Mouse (Mus musculus): ENCODE measurements at regions not wholly inside any gene's neighbourhood (a gene's known extent, or its start where the extent isn't known, plus 50 kb on each side); places are given as distances from the start of the nearest gene placed in this dataset.

DNA sequence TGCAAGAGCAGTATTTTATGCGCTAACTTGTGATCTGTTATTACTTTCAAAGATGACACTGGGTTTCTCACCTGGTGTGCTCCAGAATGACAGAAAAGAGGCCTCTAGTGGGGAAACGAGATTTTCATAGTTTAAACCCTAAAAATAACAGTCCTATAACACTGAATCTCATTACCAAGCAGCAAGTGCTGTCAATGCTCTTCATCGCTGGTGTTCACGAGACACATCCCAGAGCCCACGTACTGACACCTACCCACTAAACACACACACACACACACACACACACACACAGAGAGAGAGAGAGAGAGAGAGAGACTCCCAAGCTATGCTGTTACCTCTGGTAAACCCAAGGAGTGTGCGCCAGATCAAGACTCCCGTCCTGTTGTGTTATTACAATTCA lies 365.9 kb downstream of the Pdcd6ip start:
- 62% methylated on average over 7 of the region's 7 CpGs for WGBS

DNA sequence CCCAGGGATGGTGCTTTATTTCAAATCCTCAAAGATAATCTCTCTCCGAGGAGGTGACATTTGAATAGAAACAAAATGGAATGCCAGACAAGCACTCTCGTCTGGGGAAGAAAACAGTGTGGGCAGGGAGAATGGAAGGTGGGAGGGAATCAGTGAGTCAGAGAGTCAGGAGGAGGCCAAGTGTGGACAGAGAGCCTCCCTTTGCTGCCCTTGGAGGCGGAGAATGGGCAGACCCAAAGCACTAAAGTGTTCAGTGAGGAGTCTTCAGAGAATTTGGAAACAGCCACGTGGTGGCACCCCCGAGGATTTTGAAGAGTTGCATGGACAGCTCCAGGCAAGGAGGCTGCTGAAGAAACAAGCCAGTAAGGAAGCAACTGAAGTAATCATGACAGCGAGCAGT lies 367.2 kb downstream of the Pdcd6ip start:
- ATAC-seq (replicated peaks): no peak
- H3K27ac ChIP-seq (replicated peaks): no peak overlapping the region
- no peaks in the 10 kb centered on the region for H3K27me3 ChIP-seq
- no peak overlapping the region for H3K4me2 ChIP-seq (replicated peaks)
- no peaks in the 10 kb centered on the region for H3K9me3 ChIP-seq
- H3K9ac ChIP-seq (replicated peaks): no peak overlapping the region
- H3K4me3 ChIP-seq: no peak overlapping the region
- no peaks in the 10 kb centered on the region for H3K36me3 ChIP-seq
- 66% methylated on average over 6 of the region's 6 CpGs for WGBS
- no peaks in the 10 kb centered on the region for H3K4me1 ChIP-seq

More for the DNA sequence above, 365.9 kb downstream of the Pdcd6ip start:
- 0 out of 2 replicates have a peak overlapping the region, but pooled peaks have one; percentile 4 for H3K27ac ChIP-seq (replicated peaks)
- no peaks in the 10 kb centered on the region for H3K9me3 ChIP-seq
- ATAC-seq (replicated peaks): 0 out of 2 replicates have a peak, but pooled peaks have one; percentile 48
- H3K36me3 ChIP-seq: no peaks in the 10 kb centered on the region
- H3K27me3 ChIP-seq: no peaks in the 10 kb centered on the region
- H3K4me2 ChIP-seq (replicated peaks): no peak overlapping the region
- H3K4me1 ChIP-seq: no peaks in the 10 kb centered on the region; the same call in 1 of the 2 replicates
- H3K9ac ChIP-seq (replicated peaks): no peak overlapping the region
- H3K4me3 ChIP-seq: no peak overlapping the region

DNA sequence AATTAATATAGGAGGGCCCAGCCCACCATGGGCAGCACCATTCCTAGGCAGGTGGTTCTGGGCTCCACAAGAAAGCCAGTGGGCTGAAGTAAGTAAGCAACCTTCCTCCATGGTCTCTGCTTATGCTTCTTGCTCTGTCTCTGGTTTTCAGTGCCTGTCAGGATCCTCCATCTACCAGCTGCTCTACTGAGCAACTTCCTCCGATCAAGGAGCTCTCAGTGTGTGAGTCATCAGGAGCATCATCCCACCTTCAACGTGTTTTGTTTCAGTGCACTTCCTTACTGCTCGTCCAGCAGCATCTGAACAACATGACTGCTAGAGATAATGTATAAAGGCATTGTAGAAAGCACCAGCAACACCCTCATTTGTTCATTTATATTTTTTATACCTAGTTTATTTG lies 368.0 kb downstream of the Pdcd6ip start:
- WGBS: 86% methylated on average over 3 of the region's 3 CpGs
- no peaks in the 10 kb centered on the region for H3K27me3 ChIP-seq

DNA sequence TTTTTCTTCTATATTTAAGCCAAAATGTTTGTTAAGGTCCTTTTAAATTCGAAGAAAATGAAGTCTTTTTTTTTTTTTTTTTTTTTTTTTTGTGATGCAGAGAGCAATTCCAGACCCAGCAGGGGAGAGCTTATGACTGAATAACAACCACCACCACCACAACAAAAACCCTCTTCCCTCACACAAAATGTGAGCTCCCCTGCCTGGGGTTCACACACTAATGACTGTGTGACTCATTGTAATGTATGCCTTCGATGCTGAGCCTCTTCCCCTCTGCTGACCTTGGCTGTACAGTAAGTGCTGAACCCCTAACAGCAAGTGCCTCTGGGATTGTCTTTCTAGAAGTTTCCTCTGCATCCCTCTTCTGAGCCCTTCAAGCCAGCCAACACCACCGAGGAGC lies 383.6 kb downstream of the Pdcd6ip start:
- Histone ChIP-seq H3K27me3 (no peaks in the 10 kb centered on the region), H3K4me1 (no peaks in the 10 kb centered on the region), H3K27ac (replicated peaks) (no peak overlapping the region), H3K4me3 (no peak overlapping the region), H3K4me2 (replicated peaks) (no peak overlapping the region), H3K9ac (replicated peaks) (no peak overlapping the region), H3K9me3 (no peaks in the 10 kb centered on the region), H3K36me3 (no peaks in the 10 kb centered on the region)
- ATAC-seq (replicated peaks): no peak
- WGBS: 17% methylated on average over 3 of the region's 3 CpGs

More for the DNA sequence above, 368.0 kb downstream of the Pdcd6ip start:
- Histone ChIP-seq H3K36me3 (no peaks in the 10 kb centered on the region), H3K4me1 (no peaks in the 10 kb centered on the region), H3K4me3 (no peak overlapping the region), H3K4me2 (replicated peaks) (no peak overlapping the region), H3K27ac (replicated peaks) (no peak overlapping the region), H3K9ac (replicated peaks) (no peak overlapping the region), H3K9me3 (no peaks in the 10 kb centered on the region)
- no peak for ATAC-seq (replicated peaks)

DNA sequence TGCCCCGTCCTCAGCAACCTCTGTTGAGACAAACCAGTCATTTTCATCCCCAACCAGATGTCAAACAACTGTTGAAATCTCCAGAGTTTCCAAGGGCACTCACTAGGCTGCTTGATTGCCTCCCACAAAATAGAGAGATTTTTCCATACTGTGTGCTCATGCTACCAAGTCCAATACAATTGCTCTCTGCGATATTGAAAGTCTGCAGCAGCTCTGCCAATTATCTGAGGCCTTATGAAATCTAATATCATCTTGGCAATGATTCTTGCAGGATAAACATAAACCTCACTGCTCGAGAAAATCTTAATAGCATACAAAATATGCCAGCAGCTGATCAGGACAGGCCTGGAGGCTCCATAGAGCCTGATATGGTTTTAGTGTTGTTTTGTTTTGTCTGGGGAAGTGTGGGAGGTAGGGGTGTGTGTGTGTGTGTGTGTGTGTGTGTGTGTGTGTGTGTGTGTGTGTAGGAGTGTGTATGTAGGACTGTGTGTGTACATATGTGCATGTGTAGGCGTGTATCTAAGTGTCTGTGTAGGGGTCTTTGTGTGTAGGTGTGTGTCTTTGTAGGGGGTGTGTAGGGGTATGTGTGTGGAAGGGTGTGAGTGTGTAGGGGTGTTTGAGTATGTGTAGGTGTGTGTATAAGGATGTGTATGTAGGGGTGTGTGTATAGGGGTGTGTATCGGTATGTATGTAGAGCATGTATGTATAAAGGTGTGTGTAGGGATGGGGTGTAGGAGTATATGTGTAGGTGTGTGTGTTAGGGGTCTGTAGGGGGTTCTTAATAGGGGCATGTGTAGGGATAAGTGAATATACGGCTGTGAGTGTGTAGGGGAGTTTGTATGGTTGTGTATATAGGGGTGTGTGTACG lies 398.1 kb downstream of the Pdcd6ip start:
- no peak overlapping the region for H3K27ac ChIP-seq (replicated peaks)
- WGBS: 85% methylated on average over 7 of the region's 7 CpGs
- H3K4me3 ChIP-seq: no peak overlapping the region
- ATAC-seq (replicated peaks): no peak
- H3K36me3 ChIP-seq: no peaks in the 10 kb centered on the region
- H3K27me3 ChIP-seq: no peaks in the 10 kb centered on the region
- H3K9ac ChIP-seq (replicated peaks): no peak overlapping the region
- 0 out of 2 replicates have a peak, but pooled peaks cover 6% of the 10 kb centered on the region for H3K4me1 ChIP-seq
- H3K9me3 ChIP-seq: no peaks in the 10 kb centered on the region
- H3K4me2 ChIP-seq (replicated peaks): no peak overlapping the region

DNA sequence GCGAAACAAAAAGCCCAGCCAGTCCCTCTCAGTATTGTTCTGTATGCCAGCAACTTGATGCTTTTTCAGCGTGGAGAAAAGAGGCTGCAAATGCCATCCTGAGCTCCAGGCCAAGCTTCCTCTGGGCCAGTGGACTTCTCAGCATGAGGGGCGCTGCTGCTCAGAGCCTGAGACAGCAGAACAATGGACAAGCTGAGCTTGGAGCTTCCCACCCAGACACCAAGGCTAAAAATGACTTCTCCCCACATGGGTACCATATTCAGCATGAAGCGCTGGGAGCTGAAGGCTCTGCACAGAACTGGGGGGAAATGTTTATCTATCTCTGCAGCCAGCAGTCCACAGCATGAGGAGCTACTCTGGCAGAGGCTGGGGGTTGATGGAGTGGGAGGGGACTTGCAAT lies 402.3 kb downstream of the Pdcd6ip start:
- H3K9ac ChIP-seq (replicated peaks): no peak overlapping the region
- no peaks in the 10 kb centered on the region for H3K9me3 ChIP-seq
- WGBS: 24% methylated on average over 4 of the region's 4 CpGs
- no peak overlapping the region for H3K4me2 ChIP-seq (replicated peaks)
- no peaks in the 10 kb centered on the region for H3K27me3 ChIP-seq
- no peak for ATAC-seq (replicated peaks)
- no peak overlapping the region for H3K27ac ChIP-seq (replicated peaks)
- H3K36me3 ChIP-seq: no peaks in the 10 kb centered on the region
- H3K4me3 ChIP-seq: no peak overlapping the region
- peaks cover 12% of the 10 kb centered on the region; the same call in 1 of the 2 replicates for H3K4me1 ChIP-seq

DNA sequence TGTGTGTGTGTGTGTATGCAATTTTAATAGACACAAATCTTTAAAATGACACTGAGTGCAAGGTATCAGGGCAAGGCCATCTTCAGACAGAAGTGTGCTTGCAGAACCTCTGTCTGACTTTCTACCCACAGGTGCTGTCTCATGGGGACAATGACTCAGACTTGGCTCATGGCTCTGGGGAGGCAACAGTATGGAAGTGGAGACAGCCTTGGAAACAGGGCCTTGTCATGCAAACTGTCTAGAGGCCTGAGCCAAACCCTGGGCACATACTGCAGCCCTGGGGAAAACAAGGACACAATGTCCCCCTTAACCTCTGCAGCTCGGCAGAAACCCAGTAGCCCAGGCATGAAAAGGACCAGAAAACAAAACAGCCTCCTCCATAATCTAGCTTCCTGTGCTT lies 405.6 kb downstream of the Pdcd6ip start:
- Histone ChIP-seq H3K27ac (replicated peaks) (no peak overlapping the region), H3K27me3 (no peaks in the 10 kb centered on the region)
- 22% methylated on average over 1 of the region's 1 CpGs for WGBS

DNA sequence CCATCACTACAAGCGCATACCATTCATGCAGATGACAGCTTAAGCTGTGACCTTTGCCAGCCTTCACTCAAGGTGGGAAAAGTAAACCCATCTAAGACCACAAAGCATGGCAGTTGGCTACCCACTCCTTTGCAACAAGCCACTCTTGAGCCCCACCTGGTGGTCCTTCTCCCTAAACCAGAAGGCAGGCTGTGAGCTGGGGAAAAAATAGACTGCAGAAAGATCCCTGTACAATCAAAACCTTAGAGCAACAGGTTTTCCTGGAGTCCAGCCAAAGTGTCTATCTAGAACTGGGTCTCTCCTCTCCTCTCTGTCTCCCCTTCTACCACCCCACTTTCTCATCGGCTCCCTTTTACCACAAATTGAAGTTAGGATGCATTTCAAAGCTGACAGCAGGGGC lies 407.2 kb downstream of the Pdcd6ip start:
- no peaks in the 10 kb centered on the region for H3K36me3 ChIP-seq
- no peak overlapping the region for H3K4me2 ChIP-seq (replicated peaks)
- H3K4me3 ChIP-seq: no peak overlapping the region
- H3K9ac ChIP-seq (replicated peaks): no peak overlapping the region
- no peak overlapping the region for H3K27ac ChIP-seq (replicated peaks)
- no peaks in the 10 kb centered on the region for H3K9me3 ChIP-seq
- peak; percentile 73 for ATAC-seq (replicated peaks)
- peaks cover 11% of the 10 kb centered on the region; the same call in 1 of the 2 replicates for H3K4me1 ChIP-seq
- 32% methylated on average over 2 of the region's 2 CpGs for WGBS
- H3K27me3 ChIP-seq: no peaks in the 10 kb centered on the region

More for the DNA sequence above, 405.6 kb downstream of the Pdcd6ip start:
- no peak overlapping the region for H3K9ac ChIP-seq (replicated peaks)
- no peak overlapping the region for H3K4me2 ChIP-seq (replicated peaks)
- no peaks in the 10 kb centered on the region for H3K9me3 ChIP-seq
- no peak for ATAC-seq (replicated peaks)
- H3K4me3 ChIP-seq: no peak overlapping the region
- H3K36me3 ChIP-seq: no peaks in the 10 kb centered on the region
- H3K4me1 ChIP-seq: peaks cover 12% of the 10 kb centered on the region; the same call in 1 of the 2 replicates

DNA sequence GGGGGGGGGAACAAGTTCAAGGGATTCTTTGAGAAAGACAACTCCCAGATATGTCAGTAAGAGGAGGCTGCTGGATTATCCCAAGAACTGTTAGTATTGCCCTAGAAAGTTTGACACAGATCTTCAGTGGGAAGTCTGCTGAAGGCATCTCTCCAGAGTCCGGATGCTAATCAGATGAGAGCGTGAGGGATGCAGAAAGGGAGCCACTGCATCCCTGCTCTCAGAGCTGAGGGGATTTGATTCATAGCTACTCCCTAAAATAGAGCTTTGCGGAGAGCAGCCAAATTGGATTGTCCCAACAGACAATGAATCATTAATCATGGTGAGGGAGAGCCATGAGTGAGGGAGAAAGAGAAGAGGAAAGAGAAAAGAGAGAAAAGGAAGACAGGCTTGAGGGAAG lies 408.2 kb downstream of the Pdcd6ip start:
- no peak overlapping the region for H3K4me3 ChIP-seq
- H3K4me1 ChIP-seq: peaks cover 6% of the 10 kb centered on the region; the same call in 1 of the 2 replicates
- no peak for ATAC-seq (replicated peaks)
- no peaks in the 10 kb centered on the region for H3K27me3 ChIP-seq
- H3K36me3 ChIP-seq: no peaks in the 10 kb centered on the region
- H3K4me2 ChIP-seq (replicated peaks): no peak overlapping the region
- no peaks in the 10 kb centered on the region for H3K9me3 ChIP-seq
- no peak overlapping the region for H3K9ac ChIP-seq (replicated peaks)
- no peak overlapping the region for H3K27ac ChIP-seq (replicated peaks)
- 30% methylated on average over 3 of the region's 3 CpGs for WGBS

DNA sequence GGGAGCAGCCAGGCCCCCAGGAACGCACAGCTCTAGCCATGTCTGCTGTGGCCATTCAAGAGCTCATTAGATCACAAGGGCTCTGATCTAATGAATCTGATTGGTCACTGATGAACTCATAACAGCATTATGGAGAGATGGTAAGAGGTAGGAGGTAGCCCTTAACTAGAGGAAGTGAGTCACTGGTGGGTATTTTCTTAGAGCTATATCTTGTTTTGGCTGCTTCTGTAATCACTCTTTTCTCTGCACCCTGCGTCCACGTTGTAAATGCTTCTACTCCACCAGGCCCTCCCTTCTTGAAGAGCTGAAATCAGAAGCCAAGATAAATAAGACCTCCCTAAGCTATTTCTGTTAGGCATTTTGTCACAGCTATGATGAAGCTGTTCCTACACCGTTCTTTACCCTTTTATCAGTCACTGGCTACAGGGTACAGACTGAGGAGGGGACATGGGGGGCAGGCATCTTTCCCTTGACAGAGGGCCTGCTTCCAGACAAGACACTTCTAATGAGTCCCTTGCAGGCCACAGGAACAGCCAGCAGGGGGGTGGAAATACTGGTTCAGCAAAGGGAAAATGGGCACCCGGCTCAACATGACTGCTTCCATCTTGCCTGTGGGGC lies 412.1 kb downstream of the Pdcd6ip start:
- ATAC-seq (replicated peaks): no peak
- H3K27me3 ChIP-seq: no peaks in the 10 kb centered on the region
- no peak overlapping the region for H3K4me3 ChIP-seq
- 77% methylated on average over 5 of the region's 5 CpGs for WGBS
- no peaks in the 10 kb centered on the region for H3K36me3 ChIP-seq
- H3K4me2 ChIP-seq (replicated peaks): no peak overlapping the region
- H3K9me3 ChIP-seq: no peaks in the 10 kb centered on the region
- no peak overlapping the region for H3K27ac ChIP-seq (replicated peaks)
- no peak overlapping the region for H3K9ac ChIP-seq (replicated peaks)
- H3K4me1 ChIP-seq: no peaks in the 10 kb centered on the region

DNA sequence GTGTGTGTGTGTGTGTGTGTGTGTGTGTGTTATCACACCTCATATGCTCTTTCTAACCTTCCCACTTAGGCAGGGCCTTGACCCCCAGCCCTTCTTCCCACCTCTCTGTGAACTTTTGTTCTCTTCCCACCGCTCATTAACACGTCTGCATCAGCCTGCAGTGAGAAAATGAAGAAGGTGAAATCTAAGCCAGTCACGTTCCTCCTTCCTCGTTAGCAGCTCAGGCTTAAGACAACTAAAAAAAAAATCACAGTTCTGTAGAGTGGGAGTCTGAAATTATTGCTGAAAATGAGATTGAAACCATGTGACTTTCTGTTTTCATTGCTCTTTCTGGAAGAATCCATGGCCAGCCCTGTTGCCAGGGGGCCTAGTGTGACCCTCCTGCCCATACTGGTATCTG lies 420.7 kb downstream of the Pdcd6ip start:
- Histone ChIP-seq H3K36me3 (no peaks in the 10 kb centered on the region), H3K4me3 (no peak overlapping the region), H3K9me3 (no peaks in the 10 kb centered on the region), H3K27me3 (no peaks in the 10 kb centered on the region), H3K4me2 (replicated peaks) (no peak overlapping the region), H3K27ac (replicated peaks) (0 out of 2 replicates have a peak overlapping the region, but pooled peaks have one; percentile 11), H3K9ac (replicated peaks) (no peak overlapping the region), H3K4me1 (no peaks in the 10 kb centered on the region)
- WGBS: 23% methylated on average over 4 of the region's 4 CpGs
- no peak for ATAC-seq (replicated peaks)

DNA sequence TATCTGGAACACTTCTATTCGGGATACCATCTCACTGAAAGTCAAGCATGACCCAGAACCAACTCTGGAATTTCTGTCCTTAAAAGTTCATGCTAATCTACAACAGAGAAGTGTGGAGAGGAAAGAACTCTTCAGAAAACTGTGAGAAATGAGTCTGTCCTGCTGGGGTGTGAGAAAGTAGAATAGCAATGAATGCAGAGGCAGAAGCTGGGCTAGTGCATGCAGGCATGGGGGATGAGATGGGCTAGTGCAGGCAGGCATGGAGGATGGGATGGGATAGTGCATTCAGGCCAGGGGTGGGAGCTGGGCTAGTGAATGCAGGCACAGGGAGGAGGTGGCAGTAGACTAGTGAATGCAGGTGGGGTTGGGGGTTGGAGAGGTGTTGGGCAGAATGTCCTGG lies 424.8 kb downstream of the Pdcd6ip start:
- no peak overlapping the region for H3K27ac ChIP-seq (replicated peaks)
- no peaks in the 10 kb centered on the region for H3K36me3 ChIP-seq
- no peaks in the 10 kb centered on the region for H3K4me1 ChIP-seq
- no peak for ATAC-seq (replicated peaks)
- H3K4me3 ChIP-seq: no peak overlapping the region
- H3K9ac ChIP-seq (replicated peaks): no peak overlapping the region
- no peak overlapping the region for H3K4me2 ChIP-seq (replicated peaks)
- no peaks in the 10 kb centered on the region for H3K9me3 ChIP-seq
- H3K27me3 ChIP-seq: no peaks in the 10 kb centered on the region
- WGBS: 60% methylated on average over 1 of the region's 1 CpGs

Data from forebrain, embryonic 15.5 days (tissue).